1 mouse cellular context compared by ENCODE assay signal in genomic region chr11:58955868-58956257, GRCm38 (mm10).
TF ChIP-seq lines count a peak whose summit lies in the region.

No protein-coding gene starts in this region.

TF ChIP-seq in CH12.LX, 34 proteins besides CTCF, POLR2A, EP300 and RAD21:
- no peak for TF ChIP-seq RCOR1 (conservative IDR thresholded peaks at IDR 0.05; ENCODE audit: low read depth, low read length)
- TF ChIP-seq HCFC1 (IDR thresholded peaks at IDR 0.05; ENCODE audit: low read depth, low read length) = 0 out of 2 replicates have a peak, but pooled peaks have one; percentile 10
